Mouse (Mus musculus) frontal cortex, postnatal 36 days (tissue): ENCODE measurements around the gene Tnip1.
"Not testable (repeated sequence)": the region's sequence is repeated elsewhere in the genome, so short reads cannot be mapped to it uniquely, and the experiment has no call there.

Experiments
- DNase-seq, 2 experiments: peaks; one replicate each; pipeline ENCODE4 v3.0.0; 2022; ENCODE audit warnings: low spot score in 2 of 2

The Tnip1 gene

GRCm38 (mm10) chr11:54972049-54972723, 9.5 kb upstream of the Tnip1 start:
- no peak for DNase-seq

- no peak for DNase-seq
These were observed 8.8 kb upstream of the Tnip1 start for GRCm38 (mm10) chr11:54971365-54972048.

- no peak for DNase-seq
These were observed 2.5 kb upstream of the Tnip1 start for GRCm38 (mm10) chr11:54965234-54965633.

GRCm38 (mm10) chr11:54961921-54962320, 796 bp downstream of the Tnip1 start:
- DNase-seq = no peak

GRCm38 (mm10) chr11:54961164-54961850, 1.4 kb downstream of the Tnip1 start:
- DNase-seq = no peak

- no peak for DNase-seq
These were observed 2.5 kb downstream of the Tnip1 start for GRCm38 (mm10) chr11:54960251-54960650.

GRCm38 (mm10) chr11:54958571-54959073, 4.1 kb downstream of the Tnip1 start:
- no peak for DNase-seq

- not testable (repeated sequence) for DNase-seq
These were observed 5.0 kb downstream of the Tnip1 start for GRCm38 (mm10) chr11:54957708-54958107.

GRCm38 (mm10) chr11:54956912-54957311, 5.8 kb downstream of the Tnip1 start:
- no peak for DNase-seq

- DNase-seq = peak; percentile 99
These were observed 6.8 kb downstream of the Tnip1 start for GRCm38 (mm10) chr11:54955735-54956480.

GRCm38 (mm10) chr11:54955400-54955734, 7.3 kb downstream of the Tnip1 start:
- not testable (repeated sequence) for DNase-seq

- no peak for DNase-seq
These were observed 8.0 kb downstream of the Tnip1 start for GRCm38 (mm10) chr11:54954716-54955115.

- DNase-seq = peak; percentile 39 to 45
These were observed 8.7 kb downstream of the Tnip1 start for GRCm38 (mm10) chr11:54953993-54954446.

- no peak for DNase-seq
These were observed 10.1 kb downstream of the Tnip1 start for GRCm38 (mm10) chr11:54952651-54953050.

GRCm38 (mm10) chr11:54950684-54951083, 12.0 kb downstream of the Tnip1 start:
- DNase-seq = no peak

GRCm38 (mm10) chr11:54949717-54950116, 13.0 kb downstream of the Tnip1 start:
- no peak for DNase-seq

GRCm38 (mm10) chr11:54944702-54945101, 18.0 kb downstream of the Tnip1 start:
- DNase-seq = no peak

GRCm38 (mm10) chr11:54940056-54940455, 22.7 kb downstream of the Tnip1 start:
- peak in 1 of 2 experiments; percentile 10 for DNase-seq

- DNase-seq = no peak
These were observed 23.2 kb downstream of the Tnip1 start for GRCm38 (mm10) chr11:54939501-54939900.

GRCm38 (mm10) chr11:54936771-54937140, 26.0 kb downstream of the Tnip1 start:
- no peak for DNase-seq

GRCm38 (mm10) chr11:54936035-54936770, 26.5 kb downstream of the Tnip1 start:
- DNase-seq = no peak
